9 mouse cellular contexts compared by ENCODE assay signal in genomic region chrX:157731658-157732314, GRCm38 (mm10). TPM values are rescaled to one million over a fixed set of nuclear protein-coding genes. Genes with fewer than 3 reads are reported as not detected.
DNase-seq lines count a peak whose midpoint lies in the region; ATAC-seq and TF ChIP-seq lines count a peak whose summit lies in the region.
"Had no signal": no experiment of that assay in that cellular context is flagged by ENCODE, and none has a peak within 500 bp of the region (broad histone marks: within the 10 kb centered on the region; RNA-seq: fewer than 3 reads in every experiment).

No protein-coding gene starts in this region.

- no peak for TF ChIP-seq POLR2A in MEL (IDR thresholded peaks at IDR 0.05; ENCODE audit: control insufficient read depth in 1 of 2, insufficient read depth in 1 of 2, low read depth in 1 of 2, low read length in 2 of 2, poor library complexity in 1 of 2)

- 33% methylated on average over 9 of the region's 9 CpGs for WGBS in forebrain, embryonic 11.5 days
- 32% methylated on average over 9 of the region's 9 CpGs for WGBS in hindbrain, embryonic 12.5 days

- H3K9ac ChIP-seq in MEL (ENCODE audit: control insufficient read depth, low read depth, low read length, poor library complexity, severe bottlenecking) = peak overlapping the region; percentile 64
- no peak overlapping the region for H3K9ac ChIP-seq in forebrain, embryonic 11.5 days (ENCODE audit: low read length)
- no peak overlapping the region for H3K9ac ChIP-seq in hindbrain, embryonic 12.5 days
- H3K9ac ChIP-seq: limb, embryonic 15.5 days had no signal

- H3K9me3 ChIP-seq in MEL (replicated peaks; ENCODE audit: insufficient read depth, low read length) = no peaks in the 10 kb centered on the region
- H3K9me3 ChIP-seq in forebrain, embryonic 11.5 days (ENCODE audit: control insufficient read depth, low read length) = no peaks in the 10 kb centered on the region
- H3K9me3 ChIP-seq in hindbrain, embryonic 12.5 days (replicated peaks) = no peaks in the 10 kb centered on the region
- H3K9me3 ChIP-seq: limb, embryonic 15.5 days had no signal

- peak overlapping the region; percentile 31; the same call in 1 of the 2 replicates for H3K4me2 ChIP-seq in forebrain, embryonic 11.5 days (ENCODE audit: low read depth, low read length, severe bottlenecking)
- no peak overlapping the region for H3K4me2 ChIP-seq in hindbrain, embryonic 12.5 days (replicated peaks)
- H3K4me2 ChIP-seq: limb, embryonic 15.5 days had no signal

- DNase-seq in MEL (ENCODE audit: low read depth, low spot score) = peak; percentile 90
- peak; percentile 69 for DNase-seq in c-Kit-positive CD71-negative TER-119-negative erythroid progenitor cells, embryonic 14.5 days (ENCODE audit: low read depth)
- DNase-seq in forebrain, embryonic 11.5 days (ENCODE audit: low spot score) = peak; percentile 84
- peak; percentile 17 to 75 for DNase-seq in layer of hippocampus, postnatal 25 days (ENCODE audit: extremely low spot score in 1 of 2, low spot score in 1 of 2)
- DNase-seq in lung, postnatal 14 days = peak; percentile 60
- peak; percentile 41 for DNase-seq in retina, adult 2 months (ENCODE audit: low read depth, low spot score)
- DNase-seq in urinary bladder, postnatal 36 days (ENCODE audit: low spot score in 2 of 2) = peak; percentile 11 to 47

- no peaks in the 10 kb centered on the region for H3K36me3 ChIP-seq in MEL (ENCODE audit: control insufficient read depth in 1 of 2, insufficient read depth in 2 of 2, low read length in 2 of 2)
- H3K36me3 ChIP-seq in forebrain, embryonic 11.5 days (ENCODE audit: control insufficient read depth, insufficient read depth, low read length) = no peaks in the 10 kb centered on the region
- H3K36me3 ChIP-seq in hindbrain, embryonic 12.5 days = no peaks in the 10 kb centered on the region
- H3K36me3 ChIP-seq: limb, embryonic 15.5 days had no signal

- peak; percentile 87 for TF ChIP-seq RAD21 in MEL (IDR thresholded peaks at IDR 0.05; ENCODE audit: low read depth, low read length)

- peak; percentile 71 to 92 (median 74) for TF ChIP-seq CTCF in MEL (IDR thresholded peaks at IDR 0.05 in 2 of 3, conservative IDR thresholded peaks at IDR 0.05 in 1 of 3; ENCODE audit: control insufficient read depth in 1 of 3, insufficient read depth in 1 of 3, low read depth in 2 of 3, low read length in 3 of 3, poor library complexity in 1 of 3, severe bottlenecking in 1 of 3)

- peaks cover 0 to 7% of the 10 kb centered on the region in 2 experiments; a peak in 1 of 4 replicates for H3K4me1 ChIP-seq in MEL (ENCODE audit: control insufficient read depth in 1 of 2, insufficient read depth in 2 of 2, low read length in 2 of 2)
- 0 out of 2 replicates have a peak, but pooled peaks cover 2% of the 10 kb centered on the region for H3K4me1 ChIP-seq in forebrain, embryonic 11.5 days (replicated peaks; ENCODE audit: control insufficient read depth, insufficient read depth, low read length)
- H3K4me1 ChIP-seq in hindbrain, embryonic 12.5 days = no peaks in the 10 kb centered on the region
- H3K4me1 ChIP-seq: limb, embryonic 15.5 days had no signal

- peak overlapping the region; percentile 55 to 76 for H3K4me3 ChIP-seq in MEL (ENCODE audit: control insufficient read depth in 1 of 2, insufficient read depth in 1 of 2, low read depth in 2 of 2, low read length in 2 of 2)
- H3K4me3 ChIP-seq in forebrain, embryonic 11.5 days (ENCODE audit: low read depth, low read length) = no peak overlapping the region
- no peak overlapping the region for H3K4me3 ChIP-seq in hindbrain, embryonic 12.5 days
- H3K4me3 ChIP-seq: limb, embryonic 15.5 days had no signal

- ATAC-seq in forebrain, embryonic 11.5 days (replicated peaks; ENCODE audit: low FRiP score) = peak; percentile 77
- peak; percentile 81 for ATAC-seq in hindbrain, embryonic 12.5 days (ENCODE audit: low FRiP score)

- no peak overlapping the region for H3K27ac ChIP-seq in MEL (ENCODE audit: control insufficient read depth, low read depth, low read length)
- H3K27ac ChIP-seq in forebrain, embryonic 11.5 days (ENCODE audit: low read depth, low read length) = no peak overlapping the region
- H3K27ac ChIP-seq in hindbrain, embryonic 12.5 days = no peak overlapping the region
- H3K27ac ChIP-seq: limb, embryonic 15.5 days had no signal

- TF ChIP-seq EP300 in MEL (IDR thresholded peaks at IDR 0.05; ENCODE audit: low read depth in 1 of 2, low read length in 2 of 2) = no peak

- peaks cover 0 to 1% of the 10 kb centered on the region in 2 experiments; a peak in 3 of 4 replicates for H3K27me3 ChIP-seq in MEL (ENCODE audit: control insufficient read depth in 1 of 2, insufficient read depth in 2 of 2, low read length in 2 of 2)
- no peaks in the 10 kb centered on the region for H3K27me3 ChIP-seq in forebrain, embryonic 11.5 days (ENCODE audit: control insufficient read depth, insufficient read depth, low read length)
- peaks cover 2% of the 10 kb centered on the region; the same call in 1 of the 2 replicates for H3K27me3 ChIP-seq in hindbrain, embryonic 12.5 days

- no peaks in the 10 kb centered on the region for H3K79me2 ChIP-seq in MEL (ENCODE audit: control insufficient read depth, insufficient read depth, low read length, poor library complexity)

TF ChIP-seq in MEL, 35 proteins besides CTCF, POLR2A, EP300 and RAD21:
- TF ChIP-seq SIN3A (IDR thresholded peaks at IDR 0.05; ENCODE audit: low read length) = no peak
- 0 out of 2 replicates have a peak, but pooled peaks have one; percentile 32 for TF ChIP-seq ZNF384 (IDR thresholded peaks at IDR 0.05; ENCODE audit: low read depth, low read length)
- TF ChIP-seq ZC3H11A (IDR thresholded peaks at IDR 0.05; ENCODE audit: low read depth, low read length) = peak; percentile 69
- peak; percentile 78 for TF ChIP-seq SMC3 (IDR thresholded peaks at IDR 0.05; ENCODE audit: low read depth, low read length)

RNA-seq across cellular contexts. Expression of gene Smpx, which starts 33.1 kb away (rescaled TPM):
- total RNA-seq in MEL (2012; rRNA removed) = not detected in 2 replicates
- not detected for polyA plus RNA-seq in MEL (2012; ENCODE audit: insufficient read depth in 1 of 2, insufficient read length in 2 of 2, low read depth in 1 of 2, low replicate concordance in 2 of 2, missing spikeins in 1 of 2)
- not detected in 2 replicates for polyA plus RNA-seq in forebrain, embryonic 11.5 days (2014; fragmentation: Nextera tagmentation; extraction: Ambion mirVana)
- 1.1 and 3.3 TPM in 2 replicates for polyA plus RNA-seq in hindbrain, embryonic 12.5 days (2016; fragmentation: Nextera tagmentation; extraction: Ambion mirVana)
- not detected for total RNA-seq in layer of hippocampus, postnatal 25 days (2021)

Comparison
In these comparisons a context has a peak if more than half of its experiments do, and no peak if none do; other contexts are left out.
1. DNase-seq: peak in every context shown above with its lines; median percentile 90 in MEL; 84 in forebrain, embryonic 11.5 days; 69 in c-Kit-positive CD71-negative TER-119-negative erythroid progenitor cells, embryonic 14.5 days; 60 in lung, postnatal 14 days; 46 in layer of hippocampus, postnatal 25 days; 41 in retina, adult 2 months; 29 in urinary bladder, postnatal 36 days.
2. H3K4me3 ChIP-seq: peak in MEL (2 of 2); none in forebrain, embryonic 11.5 days (single experiment) and hindbrain, embryonic 12.5 days (single experiment).